Mouse (Mus musculus) layer of hippocampus, postnatal 14 days (tissue): Measurements from ENCODE around the gene Gm44596. TPM values are rescaled to one million over a fixed set of nuclear protein-coding genes. Genes with fewer than 3 reads are reported as not detected.

Source experiments
- DNase-seq, 2 experiments: peaks; one replicate each; pipeline ENCODE4 v3.0.0; 2021 to 2022; ENCODE audit warnings: low spot score in 2 of 2, mixed read lengths in 1 of 2
- total RNA-seq, 2 experiments: library from RNA; stranded (reverse); gene quantifications; 2 replicates each; pipeline ENCODE4 v1.2.3; 2021

Gene Gm44596
- total RNA-seq, 2 experiments from 2014 or later, result not detected

GRCm38 (mm10) chr6:128425046-128425445 is 49.7 kb downstream of the Gm44596 start:
- no peak for DNase-seq

GRCm38 (mm10) chr6:128427571-128427970 is 52.3 kb downstream of the Gm44596 start:
- no peak for DNase-seq

GRCm38 (mm10) chr6:128429300-128429699 is 54.0 kb downstream of the Gm44596 start:
- no peak for DNase-seq

GRCm38 (mm10) chr6:128429826-128430225 is 54.5 kb downstream of the Gm44596 start:
- DNase-seq, result no peak

GRCm38 (mm10) chr6:128432356-128432915 is 57.1 kb downstream of the Gm44596 start:
- DNase-seq, result no peak

- DNase-seq, result no peak
Observed at GRCm38 (mm10) chr6:128433566-128433965, 58.3 kb downstream of the Gm44596 start.

- DNase-seq, result no peak
Observed at GRCm38 (mm10) chr6:128435474-128435873, 60.2 kb downstream of the Gm44596 start.

GRCm38 (mm10) chr6:128436356-128437005 is 61.2 kb downstream of the Gm44596 start:
- DNase-seq, result no peak

GRCm38 (mm10) chr6:128437288-128437687 is 62.0 kb downstream of the Gm44596 start:
- no peak for DNase-seq

GRCm38 (mm10) chr6:128437731-128438316 is 62.5 kb downstream of the Gm44596 start:
- peak; percentile 61 to 66 for DNase-seq

GRCm38 (mm10) chr6:128438317-128438870 is 63.1 kb downstream of the Gm44596 start, which contains the start of gene Fkbp4:
Fkbp4 (minus strand) TSS chr6:128438677.
- peak; percentile 84 to 94 for DNase-seq

- no peak for DNase-seq
Observed at GRCm38 (mm10) chr6:128438871-128439341, 63.6 kb downstream of the Gm44596 start.

GRCm38 (mm10) chr6:128440238-128440637 is 64.9 kb downstream of the Gm44596 start:
- no peak for DNase-seq

- peak in 1 of 2 experiments; percentile 64 for DNase-seq
Observed at GRCm38 (mm10) chr6:128445761-128446535, 70.6 kb downstream of the Gm44596 start.

- DNase-seq, result no peak
Observed at GRCm38 (mm10) chr6:128447063-128447462, 71.8 kb downstream of the Gm44596 start.

GRCm38 (mm10) chr6:128455835-128456605 is 80.7 kb downstream of the Gm44596 start:
- no peak for DNase-seq
